Mouse (Mus musculus): ENCODE data around the gene Gpr137.

GRCm38 (mm10) chr19:6919431-6919830 is 22.8 kb downstream of the Gpr137 start:
- no peak for TF ChIP-seq CTCF (IDR thresholded peaks at IDR 0.05; ENCODE audit: borderline replicate concordance, insufficient read depth, low read depth, low read length)
- no peak for TF ChIP-seq POLR2A (IDR thresholded peaks at IDR 0.05; ENCODE audit: borderline replicate concordance, insufficient read depth, low read length)

Measured in cerebellum, adult 2 months (tissue).